Mouse (Mus musculus) liver, postnatal 0 days (tissue): ENCODE measurements around the gene Myof.

ENCODE experiments used
- CTCF ChIP-seq: sonication (generic); IDR thresholded peaks from 2 replicates; pipeline ENCODE4 v1.5.1; 2016; ENCODE audit warnings: antibody characterized with exemption, low read depth
- EP300 ChIP-seq: IDR thresholded peaks from 2 replicates; pipeline ENCODE4 v1.6.1; 2016; ENCODE audit warnings: antibody characterized with exemption, low read depth, mild to moderate bottlenecking

DNA sequence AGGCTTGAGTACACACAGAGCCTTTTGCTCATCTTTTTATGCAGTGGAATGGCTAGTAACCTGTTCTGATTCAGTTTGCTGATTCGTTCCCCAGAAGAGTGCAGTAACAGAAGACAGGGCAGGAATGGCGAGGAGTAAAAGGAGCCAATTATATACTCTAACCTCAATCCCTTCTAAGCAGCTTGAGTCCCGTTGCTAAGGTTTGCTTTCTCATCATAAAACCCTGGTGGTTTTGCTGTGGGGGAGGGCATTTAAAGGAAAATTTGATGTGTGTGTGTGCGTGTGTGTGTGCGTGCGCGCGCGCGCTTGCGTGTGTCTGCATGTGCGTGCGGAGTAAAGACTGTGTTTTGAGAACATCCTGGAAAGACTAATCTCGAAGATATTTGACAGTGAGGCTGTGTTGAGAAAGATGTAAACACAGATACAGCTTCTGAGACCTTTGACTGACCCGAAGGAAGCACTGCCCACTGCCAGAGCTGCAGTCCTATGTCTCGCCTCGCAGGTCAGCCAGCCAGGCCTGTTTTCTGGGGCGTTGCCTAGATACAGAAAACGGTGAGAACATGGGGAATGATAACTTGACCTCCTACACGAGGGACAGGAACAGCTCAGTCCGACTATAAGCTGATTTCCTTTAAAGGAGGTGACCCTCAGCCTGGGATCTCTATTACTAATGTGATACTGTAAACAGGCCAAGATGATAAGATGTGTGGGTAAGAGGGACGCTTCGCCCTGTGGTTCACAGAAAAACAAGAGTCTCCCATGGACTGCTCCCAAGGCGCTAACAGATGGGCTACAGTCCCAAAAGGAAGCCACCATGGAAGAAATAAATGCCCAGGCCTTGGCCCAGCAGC is 39.5 kb downstream of the Myof start:
- TF ChIP-seq CTCF: no peak
- TF ChIP-seq EP300: no peak
